In the genomic region with DNA sequence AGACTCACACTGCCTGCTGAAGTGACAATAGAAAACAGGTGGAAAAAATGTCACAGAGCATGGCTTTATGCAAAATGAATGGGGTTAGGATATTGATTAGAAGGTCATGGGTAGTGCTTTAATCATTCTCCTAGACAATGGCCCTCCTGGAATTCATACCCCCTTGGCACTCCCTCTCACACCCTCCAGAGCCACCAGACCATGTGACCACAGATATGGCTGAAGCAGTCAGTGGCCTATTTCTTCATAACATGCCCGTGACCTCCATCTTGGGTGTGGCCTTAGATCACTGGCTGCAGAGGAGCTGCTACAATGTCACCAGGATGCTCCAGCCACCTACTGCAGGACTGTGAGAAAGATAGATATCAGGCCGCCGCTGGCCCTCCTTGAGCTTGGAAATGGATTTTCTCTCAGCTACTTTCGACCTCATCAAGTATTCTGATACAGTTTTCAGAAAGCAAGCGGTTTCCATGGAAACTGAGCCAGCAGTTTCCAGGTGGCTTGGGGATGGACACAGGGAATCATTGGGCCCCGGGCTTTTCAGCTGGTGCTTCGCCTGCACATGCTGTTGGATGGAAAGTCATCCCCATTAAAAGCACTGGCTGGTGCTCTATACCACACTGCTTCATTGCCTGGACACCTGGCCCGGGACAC, we compare ENCODE assay signal across 14 mouse cellular contexts.
A peak's percentile ranks its signal among the peaks of the same experiment; 100 is the strongest.
DNase-seq lines count a peak whose midpoint lies in the region; ATAC-seq lines count a peak whose summit lies in the region.
"Had no signal": no experiment of that assay in that cellular context is flagged by ENCODE, and none has a peak within 500 bp of the region (broad histone marks: within the 10 kb centered on the region; RNA-seq: fewer than 3 reads in every experiment).

No protein-coding gene starts in this region.

- WGBS in forebrain, embryonic 16.5 days, result 70% methylated on average over 8 of the region's 8 CpGs
- 76% methylated on average over 8 of the region's 8 CpGs for WGBS in midbrain, embryonic 11.5 days
- WGBS in heart, embryonic 11.5 days (ENCODE audit: insufficient replicate concordance), result 78% methylated on average over 8 of the region's 8 CpGs

- no peak overlapping the region for H3K9ac ChIP-seq in forebrain, embryonic 16.5 days (replicated peaks; ENCODE audit: low read depth, low read length)
- no peak overlapping the region for H3K9ac ChIP-seq in midbrain, embryonic 11.5 days (ENCODE audit: low read length)
- no peak overlapping the region for H3K9ac ChIP-seq in heart, embryonic 11.5 days (ENCODE audit: low read depth, low read length)
- H3K9ac ChIP-seq: intestine, embryonic 15.5 days; liver, embryonic 15.5 days had no signal

- H3K9me3 ChIP-seq in forebrain, embryonic 16.5 days (ENCODE audit: control insufficient read depth, low read length), result no peaks in the 10 kb centered on the region
- H3K9me3 ChIP-seq in midbrain, embryonic 11.5 days (ENCODE audit: control insufficient read depth, low read length), result no peaks in the 10 kb centered on the region
- H3K9me3 ChIP-seq in heart, embryonic 11.5 days (replicated peaks; ENCODE audit: control insufficient read depth, low read length), result no peaks in the 10 kb centered on the region
- H3K9me3 ChIP-seq: intestine, embryonic 15.5 days; liver, embryonic 15.5 days had no signal

- no peak overlapping the region for H3K4me2 ChIP-seq in forebrain, embryonic 16.5 days (ENCODE audit: low read length)
- no peak overlapping the region for H3K4me2 ChIP-seq in midbrain, embryonic 11.5 days
- H3K4me2 ChIP-seq in heart, embryonic 11.5 days, result no peak overlapping the region
- H3K4me2 ChIP-seq: intestine, embryonic 15.5 days; liver, embryonic 15.5 days had no signal

- no peaks in the 10 kb centered on the region for H3K36me3 ChIP-seq in forebrain, embryonic 16.5 days (ENCODE audit: control insufficient read depth, insufficient read depth)
- H3K36me3 ChIP-seq in midbrain, embryonic 11.5 days (ENCODE audit: control insufficient read depth, insufficient read depth, low read length), result no peaks in the 10 kb centered on the region
- H3K36me3 ChIP-seq in heart, embryonic 11.5 days (ENCODE audit: control insufficient read depth, insufficient read depth, low read length), result no peaks in the 10 kb centered on the region
- H3K36me3 ChIP-seq: intestine, embryonic 15.5 days; liver, embryonic 15.5 days had no signal

- H3K27ac ChIP-seq in forebrain, embryonic 16.5 days (ENCODE audit: low read length), result peak overlapping the region; percentile 16; the same call in 1 of the 2 replicates
- no peak overlapping the region; the same call in 1 of the 2 replicates for H3K27ac ChIP-seq in midbrain, embryonic 11.5 days (ENCODE audit: low read depth, low read length)
- no peak overlapping the region for H3K27ac ChIP-seq in heart, embryonic 11.5 days (ENCODE audit: low read depth, low read length)
- H3K27ac ChIP-seq: intestine, embryonic 15.5 days; kidney, postnatal 0 days; liver, embryonic 15.5 days had no signal

- 0 out of 2 replicates have a peak, but pooled peaks have one; percentile 21 for ATAC-seq in forebrain, embryonic 16.5 days
- peak; percentile 66 for ATAC-seq in midbrain, embryonic 11.5 days (ENCODE audit: low FRiP score)
- no peak for ATAC-seq in heart, embryonic 11.5 days (replicated peaks; ENCODE audit: insufficient number of reproducible peaks, low FRiP score, low TSS enrichment)
- ATAC-seq: activated CD4-positive, CD25-positive, alpha-beta regulatory T cell, adult 4 months; intestine, embryonic 15.5 days had no signal

- no peaks in the 10 kb centered on the region for H3K27me3 ChIP-seq in forebrain, embryonic 16.5 days (replicated peaks; ENCODE audit: control insufficient read depth, insufficient read depth, low read length)
- H3K27me3 ChIP-seq in midbrain, embryonic 11.5 days (ENCODE audit: control insufficient read depth, insufficient read depth, low read length), result no peaks in the 10 kb centered on the region
- no peaks in the 10 kb centered on the region for H3K27me3 ChIP-seq in heart, embryonic 11.5 days (ENCODE audit: control insufficient read depth, insufficient read depth, low read length)
- H3K27me3 ChIP-seq: intestine, embryonic 15.5 days; liver, embryonic 15.5 days had no signal

- no peak overlapping the region for H3K4me3 ChIP-seq in forebrain, embryonic 16.5 days (replicated peaks; ENCODE audit: low read length)
- H3K4me3 ChIP-seq in midbrain, embryonic 11.5 days (ENCODE audit: low read depth, low read length), result no peak overlapping the region
- H3K4me3 ChIP-seq in heart, embryonic 11.5 days (ENCODE audit: low read depth, low read length), result no peak overlapping the region
- H3K4me3 ChIP-seq: intestine, embryonic 15.5 days; liver, embryonic 15.5 days had no signal

- peak; percentile 56 to 57 for DNase-seq in right cerebral cortex, postnatal 10 days (ENCODE audit: low spot score in 2 of 2)
- no peak for DNase-seq in right cerebral cortex, postnatal 36 days (ENCODE audit: low spot score in 2 of 2)
- peak; percentile 84 for DNase-seq in midbrain, embryonic 11.5 days (ENCODE audit: low spot score, missing footprints)
- DNase-seq in retina, postnatal 1 day, result peak; percentile 60
- DNase-seq in adrenal gland, postnatal 14 days, result no peak
- DNase-seq: cerebellum, adult 8-10 months; embryo, embryonic 11 days; lung, postnatal 36 days had no signal

- H3K4me1 ChIP-seq in forebrain, embryonic 16.5 days (replicated peaks; ENCODE audit: control insufficient read depth, insufficient read depth, low read length), result peaks cover 10% of the 10 kb centered on the region
- peaks cover 7% of the 10 kb centered on the region for H3K4me1 ChIP-seq in midbrain, embryonic 11.5 days (ENCODE audit: control insufficient read depth, insufficient read depth, low read length)
- no peaks in the 10 kb centered on the region for H3K4me1 ChIP-seq in heart, embryonic 11.5 days (ENCODE audit: control insufficient read depth, insufficient read depth, low read length)
- H3K4me1 ChIP-seq: intestine, embryonic 15.5 days; liver, embryonic 15.5 days had no signal

Comparison
In these comparisons a context has a peak if more than half of its experiments do, and no peak if none do; other contexts are left out.
1. DNase-seq: peak in right cerebral cortex, postnatal 10 days (2 of 2), midbrain, embryonic 11.5 days (single experiment) and retina, postnatal 1 day (single experiment); none in right cerebral cortex, postnatal 36 days (0 of 2) and adrenal gland, postnatal 14 days (single experiment).